Mouse (Mus musculus) lung, postnatal 25 days (tissue): ENCODE results near the gene Tceal3.
"Not testable (repeated sequence)": the region's sequence is repeated elsewhere in the genome, so short reads cannot be mapped to it uniquely, and the experiment has no call there.

ENCODE experiments used
- DNase-seq: peaks from one replicate; pipeline ENCODE4 v3.0.0; 2022; ENCODE audit warnings: low spot score

The Tceal3 gene

DNA sequence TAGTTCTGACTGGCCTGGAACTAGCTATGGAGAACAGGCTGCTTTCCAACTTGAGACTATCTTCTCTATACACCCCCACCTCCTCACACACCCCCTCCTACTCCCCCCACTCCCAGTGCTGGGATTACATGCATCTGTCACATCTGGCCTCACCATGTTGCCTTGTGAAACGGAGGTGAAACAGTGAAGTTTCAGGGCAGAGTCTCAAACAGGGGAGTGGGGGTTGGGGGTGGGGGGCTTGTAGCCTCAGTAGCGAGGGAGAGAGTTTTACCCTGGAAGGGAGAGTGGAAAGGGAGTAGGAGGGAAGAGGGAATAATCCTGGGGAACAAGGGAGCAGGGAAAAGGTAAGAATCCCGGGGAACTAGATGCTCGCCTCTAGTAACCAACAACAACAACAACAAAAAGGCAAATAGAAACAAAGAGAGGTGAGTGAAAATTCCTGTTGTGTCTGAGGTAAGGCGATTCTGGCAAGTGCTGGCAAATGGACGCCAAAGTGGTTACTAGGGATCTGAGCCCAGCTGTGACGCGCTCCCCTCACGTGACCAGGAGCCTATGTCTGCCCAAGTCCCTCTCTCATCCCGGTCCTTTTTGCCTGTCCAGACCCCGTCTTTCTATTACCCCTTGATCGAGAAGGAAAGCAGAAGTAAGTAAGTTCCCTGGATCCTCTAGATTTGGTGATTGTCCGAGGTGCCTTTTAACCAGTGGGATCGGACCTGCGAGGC is 117.0 kb downstream of the Tceal3 start, which contains the start of gene Tceal1:
Tceal1 (plus strand) TSS at position 537 of the 722 bp plus-strand sequence.
- DNase-seq, result peak; percentile 54

DNA sequence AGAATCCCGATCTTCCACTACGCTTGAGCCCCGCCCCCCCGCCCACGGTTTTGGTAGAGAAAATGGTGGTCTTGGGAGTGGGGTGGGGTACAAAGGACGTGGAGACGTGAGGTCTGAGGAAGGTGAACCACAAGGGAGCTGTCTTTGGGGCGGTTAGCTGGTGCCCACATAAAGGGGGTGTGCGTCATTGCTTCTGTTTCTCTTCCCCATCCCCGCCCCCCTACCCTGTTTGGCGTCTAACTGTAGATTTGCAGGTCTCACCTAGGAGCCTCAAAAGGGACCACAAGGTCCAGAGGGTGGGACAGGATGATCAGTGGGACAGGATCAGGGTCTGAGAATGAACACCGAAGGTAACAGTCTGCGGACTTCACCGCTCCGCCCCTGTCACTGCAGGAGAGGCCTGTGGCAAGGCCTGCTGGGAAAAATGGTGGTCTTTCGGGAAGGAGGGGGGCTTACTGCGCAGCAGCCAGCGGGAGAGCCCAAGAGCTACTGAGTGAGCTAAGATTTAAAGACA is 117.6 kb downstream of the Tceal3 start:
- DNase-seq, result peak; percentile 1

GRCm38 (mm10) chrX:136708782-136709181 is 118.1 kb downstream of the Tceal3 start:
- DNase-seq, result no peak

DNA sequence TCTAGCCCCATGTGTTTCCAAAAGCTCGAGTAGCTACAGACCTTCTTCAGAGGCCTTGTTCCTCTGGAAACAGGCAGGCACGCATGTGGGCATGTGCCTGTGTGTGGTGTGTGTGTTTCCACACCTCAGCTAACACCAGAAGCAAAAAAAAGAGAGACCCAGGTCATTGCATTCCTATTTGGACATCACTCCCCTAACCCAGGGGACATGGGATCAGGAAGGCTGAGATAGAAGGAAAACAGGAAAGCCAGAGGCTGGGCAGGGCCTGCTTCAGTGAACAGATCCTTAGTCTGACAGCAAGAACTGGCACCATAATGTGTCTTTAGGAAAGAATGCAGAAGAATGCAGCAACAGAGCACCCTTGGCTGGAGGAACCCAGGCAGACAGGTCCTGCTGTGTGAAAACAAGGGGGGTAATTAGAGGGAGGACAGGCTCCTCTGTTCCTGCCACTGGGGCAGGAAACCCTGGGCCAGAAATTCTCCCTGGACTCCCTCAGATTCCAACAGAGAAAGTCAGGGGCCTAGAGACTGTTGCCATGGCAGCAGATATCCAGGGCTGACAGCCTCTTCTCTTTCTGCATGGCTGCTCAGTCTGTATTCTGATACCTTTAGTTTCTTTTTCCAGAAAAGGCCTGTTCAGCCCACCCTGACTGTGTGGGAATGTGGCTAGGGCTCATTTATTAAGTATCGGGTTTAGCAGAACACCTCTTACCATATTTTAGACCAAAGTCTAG is 124.3 kb downstream of the Tceal3 start:
- not testable (repeated sequence) for DNase-seq
